Mouse (Mus musculus): ENCODE measurements around the gene Arl9.

DNA sequence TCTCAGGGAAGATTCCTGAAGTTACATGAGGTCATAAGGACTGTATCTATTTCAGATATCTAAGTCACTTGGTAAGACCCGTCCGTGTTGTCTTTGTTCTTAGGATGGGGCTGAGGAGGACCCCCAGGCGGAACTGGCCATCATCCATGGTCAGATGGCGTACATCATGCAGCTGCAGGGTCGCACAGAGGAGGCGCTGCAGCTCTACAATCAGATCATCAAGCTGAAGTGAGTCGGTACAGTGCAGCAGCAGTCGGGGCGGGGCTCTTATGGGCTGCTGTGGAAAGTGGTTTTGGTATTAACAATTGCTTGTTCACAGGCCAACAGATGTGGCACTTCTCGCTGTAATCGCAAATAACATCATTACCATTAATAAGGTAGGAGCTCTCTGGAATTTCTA is 19.8 kb upstream of the Arl9 start:
- TF ChIP-seq POLR2A (IDR thresholded peaks at IDR 0.05; ENCODE audit: borderline replicate concordance, control insufficient read depth, low read depth, low read length), result no peak
- no peak for TF ChIP-seq CTCF (IDR thresholded peaks at IDR 0.05; ENCODE audit: control insufficient read depth, insufficient read depth, low read length)

Measured in bone marrow, adult 2 months (tissue).